Mouse (Mus musculus): ENCODE results near the gene Ptprj.

DNA sequence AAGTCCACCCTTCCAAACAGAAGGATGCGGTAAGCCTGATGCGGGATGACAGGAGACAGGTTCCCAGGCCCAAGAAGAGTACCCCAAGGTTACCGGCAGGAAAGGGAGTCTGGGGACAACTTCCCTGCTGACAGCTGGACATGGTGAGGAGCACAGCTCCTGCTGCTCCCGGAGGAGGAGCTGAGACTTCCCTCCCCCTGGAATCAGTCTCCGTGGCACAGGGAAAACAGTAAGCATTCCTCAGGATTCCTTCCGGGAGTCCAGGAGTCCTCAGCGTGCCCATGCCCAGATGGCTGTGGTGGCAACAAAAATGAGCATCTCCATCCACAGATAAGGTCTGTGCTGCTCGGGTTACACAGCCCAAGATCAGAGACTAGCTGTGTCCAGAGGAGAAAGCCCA lies 102.8 kb downstream of the Ptprj start:
- no peak for TF ChIP-seq CTCF (conservative IDR thresholded peaks at IDR 0.05; ENCODE audit: low read length)
- TF ChIP-seq NANOG (IDR thresholded peaks at IDR 0.05; ENCODE audit: borderline replicate concordance, low read length), result no peak
- no peak for TF ChIP-seq POU5F1 (IDR thresholded peaks at IDR 0.05; ENCODE audit: borderline replicate concordance, low read length)
